Mouse (Mus musculus): ENCODE data around the gene B3galt1.

GRCm38 (mm10) chr2:67567141-67567680 is 1.5 kb downstream of the B3galt1 start:
- TF ChIP-seq GATA1 (IDR thresholded peaks at IDR 0.05; ENCODE audit: borderline replicate concordance, low read length) (no peak), FLI1 (IDR thresholded peaks at IDR 0.05; ENCODE audit: low read length) (no peak)
